Mouse (Mus musculus) thymus, postnatal 14 days (tissue): ENCODE measurements around the gene Rpp25l.

Experiments
- DNase-seq: peaks from one replicate; pipeline ENCODE4 v3.0.0; 2021

Gene Rpp25l

DNA sequence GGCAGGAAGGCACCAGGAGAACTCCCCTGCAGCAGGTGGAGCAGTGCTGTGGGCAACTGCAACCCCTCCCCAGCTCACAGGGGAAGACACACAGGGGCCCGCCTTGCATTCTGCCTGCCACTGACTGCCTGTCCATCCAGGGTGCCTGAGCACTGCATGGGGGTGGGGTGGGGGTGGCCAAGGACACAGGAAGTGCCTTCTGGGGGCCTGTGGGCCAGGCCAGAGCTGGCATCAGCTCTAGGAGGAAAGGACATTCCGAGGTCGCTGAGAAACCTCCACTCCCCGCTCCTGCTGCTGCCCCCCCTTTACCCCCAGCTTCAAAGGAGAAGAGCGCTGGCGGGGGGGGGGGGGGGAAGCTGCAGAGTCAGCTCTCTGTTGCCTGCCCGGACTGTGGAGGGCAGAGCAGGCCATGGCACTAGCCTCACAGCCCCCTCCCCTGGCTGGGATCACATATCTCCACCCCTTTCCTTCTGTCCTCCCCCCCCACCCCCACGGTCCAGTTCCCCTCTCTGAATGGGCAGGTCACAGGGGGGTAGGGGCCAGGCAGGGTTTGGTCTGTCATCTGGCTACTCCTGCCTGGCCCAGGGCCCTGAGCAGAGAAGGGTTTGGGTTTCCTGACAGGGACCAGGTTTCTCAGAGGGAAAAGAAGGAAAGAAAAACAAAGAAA lies 48.2 kb downstream of the Rpp25l start:
- peak; percentile 8 for DNase-seq

DNA sequence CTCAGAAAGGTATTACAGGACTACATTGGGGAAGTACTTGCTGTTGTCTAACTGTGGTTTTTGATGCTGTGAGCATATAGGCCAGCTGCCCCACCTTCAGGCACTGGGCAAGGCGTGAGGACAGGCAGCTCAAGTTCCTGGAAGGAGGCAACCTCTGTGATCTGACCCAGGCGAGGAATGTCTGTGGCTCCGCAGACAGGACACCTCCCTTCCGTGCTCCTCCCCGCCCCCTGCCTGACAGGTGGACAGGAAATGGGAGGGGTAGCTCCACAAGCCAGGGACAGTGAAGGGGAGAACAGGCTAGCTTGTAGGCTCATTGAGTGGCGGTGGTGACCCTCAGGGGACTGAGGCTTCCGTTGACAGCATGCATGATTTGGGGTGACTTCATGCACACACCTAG lies 48.8 kb downstream of the Rpp25l start:
- peak; percentile 16 for DNase-seq

DNA sequence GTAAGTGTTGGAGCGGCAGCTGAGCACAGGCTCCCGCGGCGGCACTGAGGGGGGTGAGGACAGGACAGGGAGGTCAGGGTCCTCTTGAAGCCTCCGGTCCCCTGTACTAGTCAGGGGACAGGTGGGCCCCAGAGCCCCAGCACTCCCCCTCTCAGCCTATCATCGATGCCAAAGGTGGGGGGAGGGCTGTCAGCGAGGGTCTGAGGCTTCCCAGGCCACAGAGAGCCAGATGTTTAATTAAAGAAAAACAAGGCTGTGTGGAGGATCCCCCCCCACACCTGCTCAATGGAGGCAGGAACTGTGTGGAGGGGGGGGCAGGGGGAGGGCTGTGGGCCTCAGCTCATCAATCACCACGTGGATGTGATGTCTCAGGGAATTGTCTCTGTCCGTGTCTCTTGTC lies 49.7 kb downstream of the Rpp25l start:
- no peak for DNase-seq

DNA sequence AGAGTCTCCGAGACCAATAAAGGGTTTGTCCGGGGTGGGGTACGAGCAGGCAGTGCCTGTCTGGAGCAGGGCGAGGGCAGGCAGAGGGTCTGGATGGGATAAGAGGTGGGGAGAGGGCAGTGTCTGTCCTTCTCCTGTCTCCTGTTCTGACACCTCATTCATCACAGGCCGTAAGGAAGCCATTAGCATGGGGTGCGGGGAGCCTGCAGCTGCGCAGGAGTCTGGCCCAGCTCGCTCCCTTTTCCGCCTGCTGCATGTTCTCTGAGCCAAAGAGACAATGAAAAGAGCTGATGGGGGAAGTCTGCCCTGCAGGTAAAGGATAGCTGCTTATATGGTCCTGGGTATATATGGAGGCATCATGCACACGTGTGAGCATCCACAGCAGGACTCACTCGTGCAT lies 50.6 kb downstream of the Rpp25l start:
- DNase-seq = no peak
